Mouse (Mus musculus) layer of hippocampus, adult 2 months (tissue): ENCODE results near the gene Dnajc6. TPM values are rescaled to one million over a fixed set of nuclear protein-coding genes. Genes with fewer than 3 reads are reported as not detected.

ENCODE experiments used
- DNase-seq, 2 experiments: peaks; one replicate each; pipeline ENCODE4 v3.0.0; 2022; ENCODE audit warnings: low spot score in 2 of 2
- H3K27ac ChIP-seq: fragments of 200-600 bp; 2 replicates; pipeline ENCODE4 v1.8.1; 2022
- H3K4me3 ChIP-seq: fragments of 200-600 bp; 2 replicates; pipeline ENCODE4 v1.8.1; 2022; ENCODE audit warnings: mild to moderate bottlenecking
- CTCF ChIP-seq: fragments of 200-600 bp; conservative IDR thresholded peaks from 2 replicates; pipeline ENCODE4 v1.8.1; 2022; ENCODE audit warnings: antibody characterized with exemption, mild to moderate bottlenecking, moderate library complexity
- long read RNA-seq, 2 experiments: library from polyadenylated mRNA; stranded (forward); transcript quantifications; one replicate each; pipeline ENCODE4 v2.0.0; 2021; ENCODE audit warnings: borderline mapping rate in 2 of 2
- total RNA-seq, 2 experiments: library from RNA; stranded (reverse); gene quantifications; 2 replicates each; pipeline ENCODE4 v1.2.3; 2021

Gene Dnajc6
- total RNA-seq, result 100 to 1,000 TPM; 291 to 316 TPM
- long read RNA-seq, experiment 1, full-length matches to known transcripts, result 50 of 188 reads
- long read RNA-seq, experiment 1, partial matches to known transcripts, result 66 of 188 reads
- long read RNA-seq, experiment 1, other reads (novel, unspliced or antisense), result 72 of 188 reads
- long read RNA-seq, experiment 2, full-length matches to known transcripts, result 72 of 251 reads
- long read RNA-seq, experiment 2, partial matches to known transcripts, result 98 of 251 reads
- long read RNA-seq, experiment 2, other reads (novel, unspliced or antisense), result 81 of 251 reads

- no peak; the same call in 1 of the 2 replicates for TF ChIP-seq CTCF
- DNase-seq, result no peak
- Histone ChIP-seq H3K4me3 (peak within 1 kb of the TSS; percentile 68), H3K27ac (peak within 1 kb of the TSS; percentile 85)
Observed at GRCm38 (mm10) chr4:101496534-101497237, at the start of gene Dnajc6. Dnajc6 (plus strand) TSS chr4:101496648.

GRCm38 (mm10) chr4:101448701-101449100 is 47.7 kb upstream of the Dnajc6 start:
- no peak for TF ChIP-seq CTCF
- no peak overlapping the region; the same call in 1 of the 2 replicates for H3K27ac ChIP-seq
- no peak overlapping the region for H3K4me3 ChIP-seq
- DNase-seq, result no peak

GRCm38 (mm10) chr4:101449344-101449743 is 47.1 kb upstream of the Dnajc6 start:
- H3K4me3 ChIP-seq, result no peak overlapping the region
- TF ChIP-seq CTCF, result no peak
- peak overlapping the region; percentile 85 for H3K27ac ChIP-seq
- no peak for DNase-seq

- peak overlapping the region; percentile 85 for H3K27ac ChIP-seq
- no peak overlapping the region for H3K4me3 ChIP-seq
- TF ChIP-seq CTCF, result no peak
- DNase-seq, result peak; percentile 80 to 90
Observed at GRCm38 (mm10) chr4:101450150-101450780, 46.2 kb upstream of the Dnajc6 start.

GRCm38 (mm10) chr4:101451089-101451488 is 45.4 kb upstream of the Dnajc6 start:
- peak overlapping the region; percentile 85 for H3K27ac ChIP-seq
- no peak for TF ChIP-seq CTCF

GRCm38 (mm10) chr4:101452829-101453228 is 43.6 kb upstream of the Dnajc6 start:
- DNase-seq, result no peak
- TF ChIP-seq CTCF, result no peak
- Histone ChIP-seq H3K27ac (peak overlapping the region; percentile 2; the same call in 1 of the 2 replicates), H3K4me3 (no peak overlapping the region)

More at GRCm38 (mm10) chr4:101451089-101451488, 45.4 kb upstream of the Dnajc6 start:
- DNase-seq, result no peak
- no peak overlapping the region for H3K4me3 ChIP-seq

GRCm38 (mm10) chr4:101457176-101457575 is 39.3 kb upstream of the Dnajc6 start:
- no peak for DNase-seq
- Histone ChIP-seq H3K4me3 (no peak overlapping the region), H3K27ac (peak overlapping the region; percentile 8; the same call in 1 of the 2 replicates)
- TF ChIP-seq CTCF, result no peak

GRCm38 (mm10) chr4:101458341-101458740 is 38.1 kb upstream of the Dnajc6 start:
- TF ChIP-seq CTCF, result peak; percentile 88
- no peak overlapping the region for H3K4me3 ChIP-seq
- DNase-seq, result peak; percentile 63 to 74
- H3K27ac ChIP-seq, result peak overlapping the region; percentile 28; the same call in 1 of the 2 replicates

- Histone ChIP-seq H3K27ac (no peak overlapping the region), H3K4me3 (no peak overlapping the region)
- no peak for TF ChIP-seq CTCF
- no peak for DNase-seq
Observed at GRCm38 (mm10) chr4:101459358-101459757, 37.1 kb upstream of the Dnajc6 start.

- TF ChIP-seq CTCF, result no peak
- Histone ChIP-seq H3K27ac (no peak overlapping the region), H3K4me3 (no peak overlapping the region)
- DNase-seq, result no peak
Observed at GRCm38 (mm10) chr4:101460114-101460513, 36.3 kb upstream of the Dnajc6 start.

- Histone ChIP-seq H3K27ac (no peak overlapping the region), H3K4me3 (no peak overlapping the region)
- DNase-seq, result no peak
- TF ChIP-seq CTCF, result no peak
Observed at GRCm38 (mm10) chr4:101462065-101462464, 34.4 kb upstream of the Dnajc6 start.

- Histone ChIP-seq H3K27ac (no peak overlapping the region), H3K4me3 (no peak overlapping the region)
- TF ChIP-seq CTCF, result peak; percentile 60
- DNase-seq, result no peak
Observed at GRCm38 (mm10) chr4:101466264-101466663, 30.2 kb upstream of the Dnajc6 start.

- no peak for DNase-seq
- no peak overlapping the region for H3K4me3 ChIP-seq
- no peak overlapping the region for H3K27ac ChIP-seq
- no peak for TF ChIP-seq CTCF
Observed at GRCm38 (mm10) chr4:101469242-101469641, 27.2 kb upstream of the Dnajc6 start.
